Mouse (Mus musculus) liver, embryonic 12.5 days (tissue): ENCODE measurements around the gene Tgm5. TPM values are rescaled to one million over a fixed set of nuclear protein-coding genes. Genes with fewer than 3 reads are reported as not detected.

Experiments used
- ATAC-seq: fragments of 200-750 bp; cut with Nextera tagmentation; 2 replicates; pipeline ENCODE4 v1.8.0; 2017; ENCODE audit warnings: moderate number of reproducible peaks, mild to moderate bottlenecking, moderate library complexity
- H3K27ac ChIP-seq: fragments of 300-500 bp; sonication (generic); 2 replicates; pipeline ENCODE4 v1.5.1; 2016; ENCODE audit warnings: mild to moderate bottlenecking
- H3K27me3 ChIP-seq: fragments of 300-500 bp; sonication (generic); replicated peaks from 2 replicates; pipeline ENCODE4 v1.6.1; 2016; ENCODE audit warnings: mild to moderate bottlenecking, moderate library complexity
- H3K36me3 ChIP-seq: fragments of 300-500 bp; sonication (generic); 2 replicates; pipeline ENCODE4 v1.6.1; 2016; ENCODE audit warnings: mild to moderate bottlenecking, moderate library complexity
- H3K4me1 ChIP-seq: fragments of 300-500 bp; sonication (generic); 2 replicates; pipeline ENCODE4 v1.6.1; 2016
- H3K4me2 ChIP-seq: fragments of 300-500 bp; sonication (generic); 2 replicates; pipeline ENCODE4 v1.6.1; 2016; ENCODE audit warnings: mild to moderate bottlenecking, moderate library complexity
- H3K4me3 ChIP-seq: fragments of 300-500 bp; sonication (generic); 2 replicates; pipeline ENCODE4 v1.5.1; 2016; ENCODE audit warnings: mild to moderate bottlenecking, moderate library complexity
- H3K9ac ChIP-seq: fragments of 300-500 bp; sonication (generic); 2 replicates; pipeline ENCODE4 v1.6.1; 2016; ENCODE audit warnings: mild to moderate bottlenecking, moderate library complexity
- H3K9me3 ChIP-seq: fragments of 300-500 bp; sonication (generic); replicated peaks from 2 replicates; pipeline ENCODE4 v1.6.1; 2016; ENCODE audit warnings: mild to moderate bottlenecking, moderate library complexity
- WGBS: fragments of 180-500 bp; shearing (Covaris S2); methylation state at CpG from one replicate; pipeline ENCODE4 v1.1.7; 2016; ENCODE audit not compliant: insufficient replicate concordance; 5-methylcytosine and 5-hydroxymethylcytosine counted together
- polyA plus RNA-seq: library from polyadenylated mRNA; unstranded; fragments of >200 nt; fragmentation: Nextera tagmentation; extraction: Ambion mirVana; gene quantifications from 2 replicates; pipeline ENCODE4 v1.2.1, GENCODE M21; 2016

Gene Tgm5
- polyA plus RNA-seq, 1 experiment from 2014 or later: 0.07 TPM

- peaks cover 3% of the 10 kb centered on the region; the same call in 1 of the 2 replicates for H3K27me3 ChIP-seq
- no peaks in the 10 kb centered on the region for H3K9me3 ChIP-seq
- no peak overlapping the region for H3K27ac ChIP-seq
- ATAC-seq: no peak
- H3K4me1 ChIP-seq: no peaks in the 10 kb centered on the region
- no peaks in the 10 kb centered on the region for H3K36me3 ChIP-seq
- WGBS: 15% methylated on average over 1 of the region's 1 CpGs
- no peak overlapping the region for H3K4me2 ChIP-seq
- H3K9ac ChIP-seq: no peak overlapping the region
- H3K4me3 ChIP-seq: no peak overlapping the region
Observed at GRCm38 (mm10) chr2:121082626-121083025, 3.0 kb downstream of the Tgm5 start.

- H3K4me2 ChIP-seq: no peak overlapping the region
- H3K27me3 ChIP-seq: peaks cover 4% of the 10 kb centered on the region; the same call in 1 of the 2 replicates
- no peaks in the 10 kb centered on the region for H3K9me3 ChIP-seq
- no peak for ATAC-seq
- no peaks in the 10 kb centered on the region for H3K4me1 ChIP-seq
- no peaks in the 10 kb centered on the region for H3K36me3 ChIP-seq
- no peak overlapping the region for H3K4me3 ChIP-seq
- no peak overlapping the region for H3K9ac ChIP-seq
- WGBS: 50% methylated on average over 7 of the region's 7 CpGs
- H3K27ac ChIP-seq: no peak overlapping the region
Observed at GRCm38 (mm10) chr2:121074747-121075146, 10.9 kb downstream of the Tgm5 start.

GRCm38 (mm10) chr2:121071871-121072270, 13.8 kb downstream of the Tgm5 start:
- Histone ChIP-seq H3K4me3 (no peak overlapping the region), H3K9ac (no peak overlapping the region), H3K27ac (no peak overlapping the region), H3K9me3 (no peaks in the 10 kb centered on the region), H3K4me1 (no peaks in the 10 kb centered on the region), H3K27me3 (peaks cover 4% of the 10 kb centered on the region; the same call in 1 of the 2 replicates), H3K4me2 (no peak overlapping the region), H3K36me3 (no peaks in the 10 kb centered on the region)
- no peak for ATAC-seq
- 70% methylated on average over 6 of the region's 6 CpGs for WGBS

GRCm38 (mm10) chr2:121069506-121069905, 16.1 kb downstream of the Tgm5 start:
- no peak overlapping the region for H3K4me3 ChIP-seq
- no peak overlapping the region for H3K27ac ChIP-seq
- no peak for ATAC-seq
- no peaks in the 10 kb centered on the region for H3K9me3 ChIP-seq
- peaks cover under 1% of the 10 kb centered on the region; the same call in 1 of the 2 replicates for H3K27me3 ChIP-seq
- no peak overlapping the region for H3K4me2 ChIP-seq
- H3K4me1 ChIP-seq: no peaks in the 10 kb centered on the region
- WGBS: 75% methylated on average over 6 of the region's 6 CpGs
- H3K9ac ChIP-seq: no peak overlapping the region
- no peaks in the 10 kb centered on the region for H3K36me3 ChIP-seq

GRCm38 (mm10) chr2:121067116-121067515, 18.5 kb downstream of the Tgm5 start:
- H3K4me3 ChIP-seq: no peak overlapping the region
- no peaks in the 10 kb centered on the region for H3K36me3 ChIP-seq
- H3K27ac ChIP-seq: no peak overlapping the region
- no peaks in the 10 kb centered on the region for H3K9me3 ChIP-seq
- no peaks in the 10 kb centered on the region for H3K4me1 ChIP-seq
- H3K9ac ChIP-seq: no peak overlapping the region
- no peak for ATAC-seq
- WGBS: 43% methylated on average over 4 of the region's 4 CpGs
- no peaks in the 10 kb centered on the region for H3K27me3 ChIP-seq
- H3K4me2 ChIP-seq: no peak overlapping the region

GRCm38 (mm10) chr2:121061315-121061714, 24.3 kb downstream of the Tgm5 start:
- H3K4me3 ChIP-seq: no peak overlapping the region
- H3K9me3 ChIP-seq: no peaks in the 10 kb centered on the region
- no peaks in the 10 kb centered on the region for H3K27me3 ChIP-seq
- no peak for ATAC-seq
- no peaks in the 10 kb centered on the region for H3K36me3 ChIP-seq
- 68% methylated on average over 2 of the region's 2 CpGs for WGBS
- H3K9ac ChIP-seq: no peak overlapping the region
- H3K4me2 ChIP-seq: no peak overlapping the region
- H3K27ac ChIP-seq: no peak overlapping the region
- H3K4me1 ChIP-seq: peaks cover 3% of the 10 kb centered on the region

GRCm38 (mm10) chr2:121057997-121058396, 27.6 kb downstream of the Tgm5 start:
- Histone ChIP-seq H3K4me3 (no peak overlapping the region), H3K9me3 (no peaks in the 10 kb centered on the region), H3K27ac (no peak overlapping the region), H3K27me3 (0 out of 2 replicates have a peak, but pooled peaks cover 3% of the 10 kb centered on the region), H3K9ac (no peak overlapping the region), H3K4me2 (no peak overlapping the region), H3K4me1 (peaks cover 26% of the 10 kb centered on the region), H3K36me3 (no peaks in the 10 kb centered on the region)
- 46% methylated on average over 6 of the region's 6 CpGs for WGBS
- ATAC-seq: no peak

GRCm38 (mm10) chr2:121055915-121056314, 29.7 kb downstream of the Tgm5 start:
- Histone ChIP-seq H3K4me2 (peak overlapping the region; percentile 17; the same call in 1 of the 2 replicates), H3K27me3 (0 out of 2 replicates have a peak, but pooled peaks cover 3% of the 10 kb centered on the region), H3K4me1 (peaks cover 26% of the 10 kb centered on the region), H3K4me3 (no peak overlapping the region), H3K36me3 (no peaks in the 10 kb centered on the region), H3K27ac (no peak overlapping the region), H3K9ac (no peak overlapping the region; the same call in 1 of the 2 replicates), H3K9me3 (no peaks in the 10 kb centered on the region)
- peak; percentile 95 for ATAC-seq
- WGBS: 50% methylated on average over 6 of the region's 6 CpGs

GRCm38 (mm10) chr2:121054060-121054459, 31.6 kb downstream of the Tgm5 start:
- 0 out of 2 replicates have a peak, but pooled peaks have one; percentile 35 for ATAC-seq

GRCm38 (mm10) chr2:121052176-121052575, 33.5 kb downstream of the Tgm5 start:
- Histone ChIP-seq H3K27ac (no peak overlapping the region), H3K27me3 (0 out of 2 replicates have a peak, but pooled peaks cover 3% of the 10 kb centered on the region), H3K36me3 (no peaks in the 10 kb centered on the region), H3K4me3 (no peak overlapping the region), H3K9ac (no peak overlapping the region), H3K9me3 (no peaks in the 10 kb centered on the region), H3K4me2 (no peak overlapping the region), H3K4me1 (peaks cover 26% of the 10 kb centered on the region)
- 65% methylated on average over 5 of the region's 5 CpGs for WGBS
- no peak for ATAC-seq

More at GRCm38 (mm10) chr2:121054060-121054459, 31.6 kb downstream of the Tgm5 start:
- Histone ChIP-seq H3K27ac (no peak overlapping the region), H3K4me1 (peaks cover 26% of the 10 kb centered on the region), H3K4me2 (no peak overlapping the region), H3K9me3 (no peaks in the 10 kb centered on the region), H3K36me3 (no peaks in the 10 kb centered on the region), H3K27me3 (0 out of 2 replicates have a peak, but pooled peaks cover 3% of the 10 kb centered on the region), H3K9ac (no peak overlapping the region), H3K4me3 (no peak overlapping the region)
- WGBS: 22% methylated on average over 2 of the region's 2 CpGs

- WGBS: 73% methylated on average over 4 of the region's 4 CpGs
- Histone ChIP-seq H3K4me2 (no peak overlapping the region), H3K36me3 (no peaks in the 10 kb centered on the region), H3K9ac (no peak overlapping the region), H3K4me3 (no peak overlapping the region), H3K4me1 (no peaks in the 10 kb centered on the region), H3K9me3 (no peaks in the 10 kb centered on the region), H3K27ac (no peak overlapping the region), H3K27me3 (peaks cover 3% of the 10 kb centered on the region; the same call in 1 of the 2 replicates)
- ATAC-seq: no peak
Observed at GRCm38 (mm10) chr2:121045653-121046052, 40.0 kb downstream of the Tgm5 start.

GRCm38 (mm10) chr2:121041098-121041497, 44.5 kb downstream of the Tgm5 start:
- ATAC-seq: no peak
- Histone ChIP-seq H3K27me3 (peaks cover 3% of the 10 kb centered on the region; the same call in 1 of the 2 replicates), H3K9me3 (no peaks in the 10 kb centered on the region), H3K9ac (no peak overlapping the region), H3K4me2 (no peak overlapping the region), H3K4me1 (peaks cover 19% of the 10 kb centered on the region), H3K36me3 (no peaks in the 10 kb centered on the region), H3K27ac (no peak overlapping the region), H3K4me3 (no peak overlapping the region)
- WGBS: 37% methylated on average over 5 of the region's 5 CpGs

- Histone ChIP-seq H3K9ac (no peak overlapping the region), H3K4me2 (no peak overlapping the region), H3K9me3 (no peaks in the 10 kb centered on the region), H3K36me3 (peaks cover 9% of the 10 kb centered on the region), H3K27ac (peak overlapping the region; percentile 40; the same call in 1 of the 2 replicates), H3K4me1 (peaks cover 27% of the 10 kb centered on the region), H3K27me3 (peaks cover under 1% of the 10 kb centered on the region; the same call in 1 of the 2 replicates), H3K4me3 (no peak overlapping the region)
- ATAC-seq: no peak
- 84% methylated on average over 1 of the region's 1 CpGs for WGBS
Observed at GRCm38 (mm10) chr2:121039382-121039781, 46.3 kb downstream of the Tgm5 start.
